Mouse (Mus musculus) mouse trophoblast stem cell (cell line): Measurements from ENCODE around the gene Olfr70.

Experiments
- in situ Hi-C, 2 experiments: fragments of 300-500 bp; cut with MseI, MboI; formaldehyde crosslinking; loops; 2 replicates in 1 of 2; 3 replicates in 1 of 2; pipeline ENCODE4 v1.15.1; 2025

The Olfr70 gene

DNA sequence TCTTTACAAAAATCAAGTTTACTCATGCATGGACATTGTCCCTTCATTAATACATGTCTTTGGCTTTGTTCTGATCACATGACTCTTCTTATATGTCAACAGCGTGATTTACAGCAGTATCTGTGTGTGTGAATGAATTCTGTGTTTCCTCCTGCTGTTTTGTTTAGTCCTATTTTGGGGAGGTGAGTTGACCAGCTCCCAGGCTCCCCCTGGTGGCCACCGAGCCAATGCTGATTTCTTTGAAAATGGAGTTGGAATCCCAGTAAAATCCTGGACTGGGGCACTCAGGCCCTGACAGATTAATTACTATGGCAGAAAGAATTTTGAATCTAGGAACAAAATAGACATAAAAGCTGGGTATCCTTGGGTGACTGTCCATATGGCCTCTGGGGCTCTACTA lies 11.2 kb upstream of the Olfr70 start:
- in situ Hi-C loops = loop anchor here (5.0 to 10.0 kb wide), 2 partner anchors 40 to 87 kb away; no protein-coding TSS in a partner anchor

DNA sequence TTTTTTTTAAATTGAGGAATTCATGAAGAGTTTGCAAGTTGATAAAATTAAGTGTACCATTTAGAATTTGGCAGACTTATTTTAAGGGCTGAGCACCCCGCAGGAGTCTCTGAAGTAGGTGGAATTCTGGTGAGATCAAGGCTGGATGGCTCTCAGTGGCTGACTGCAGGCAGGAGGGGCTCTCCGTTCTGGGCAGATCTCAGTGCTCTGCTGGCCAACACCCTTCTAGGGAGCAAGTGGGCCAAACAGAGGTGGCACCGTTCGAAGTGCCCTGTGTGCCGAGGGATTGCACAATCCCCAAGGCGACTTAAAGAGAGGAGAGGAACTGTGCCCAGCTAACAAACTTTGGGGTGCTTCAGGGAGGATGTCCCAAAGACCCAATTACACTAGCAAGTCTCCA lies 9.3 kb upstream of the Olfr70 start, which contains the start of gene Olfr71:
Olfr71 (minus strand) TSS at position 387 of the 400 bp plus-strand sequence.
- in situ Hi-C loops = loop anchor here (5.0 to 10.0 kb wide), 2 partner anchors 38 to 85 kb away; no protein-coding TSS in a partner anchor

DNA sequence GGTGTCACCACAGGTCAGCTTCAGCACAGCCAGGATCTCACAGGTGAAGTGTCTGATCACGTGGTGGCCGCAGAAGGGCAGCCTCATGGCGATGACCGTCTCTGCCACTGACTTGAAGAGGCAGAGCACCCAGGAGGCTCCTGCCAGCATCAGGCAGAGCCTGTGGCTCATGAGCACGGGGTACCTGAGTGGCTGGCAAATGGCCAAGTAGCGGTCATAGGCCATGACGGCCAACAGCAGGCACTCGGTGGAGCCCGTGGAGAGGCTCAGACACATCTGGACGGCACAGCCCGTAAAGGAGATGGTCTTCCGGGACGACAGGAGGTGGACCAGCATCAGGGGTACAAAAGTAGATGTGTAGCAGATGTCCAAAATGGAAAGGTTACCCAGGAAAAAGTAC lies 5.4 kb upstream of the Olfr70 start:
- in situ Hi-C loops = no loop called here

DNA sequence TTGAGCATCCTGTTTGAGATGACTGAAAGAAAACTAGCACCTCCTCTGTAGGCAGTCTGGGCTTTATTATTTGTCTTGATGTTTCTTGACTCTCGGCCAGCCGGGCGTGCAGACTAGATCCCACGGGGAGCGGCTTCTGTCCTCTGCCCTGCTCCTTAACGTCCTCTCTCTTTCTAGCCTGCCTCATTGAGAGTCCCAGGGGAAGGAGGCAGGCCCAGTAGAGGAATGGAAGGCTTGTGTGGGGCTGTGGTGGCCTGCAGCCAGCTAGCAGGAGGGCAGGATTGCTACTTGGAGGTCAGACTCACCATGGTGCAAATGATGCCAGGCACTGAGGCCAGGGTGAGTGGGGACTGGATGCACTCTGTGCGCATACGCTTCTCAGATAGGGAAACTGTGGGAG lies 3.2 kb upstream of the Olfr70 start:
- in situ Hi-C loops = no loop called here

DNA sequence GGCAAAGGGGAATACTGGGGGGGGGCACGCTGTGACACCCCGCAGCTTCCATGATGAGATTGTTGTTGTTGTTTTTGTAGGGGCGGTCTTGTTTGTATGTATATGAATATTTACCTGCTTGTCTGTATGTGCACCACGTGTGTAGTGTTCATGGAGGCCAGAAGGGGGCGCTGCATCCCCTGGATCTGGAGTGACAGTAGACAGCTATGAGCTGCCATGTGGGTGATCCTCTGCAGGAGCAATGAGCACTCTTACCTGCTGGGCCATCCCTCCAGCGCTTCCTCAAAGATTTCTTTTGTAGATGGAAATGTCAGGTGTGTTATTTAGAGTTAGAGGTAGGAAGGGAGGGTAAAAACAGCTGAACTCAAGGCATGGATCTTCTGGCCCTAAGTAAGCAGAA lies 2.8 kb upstream of the Olfr70 start:
- in situ Hi-C loops = no loop called here

DNA sequence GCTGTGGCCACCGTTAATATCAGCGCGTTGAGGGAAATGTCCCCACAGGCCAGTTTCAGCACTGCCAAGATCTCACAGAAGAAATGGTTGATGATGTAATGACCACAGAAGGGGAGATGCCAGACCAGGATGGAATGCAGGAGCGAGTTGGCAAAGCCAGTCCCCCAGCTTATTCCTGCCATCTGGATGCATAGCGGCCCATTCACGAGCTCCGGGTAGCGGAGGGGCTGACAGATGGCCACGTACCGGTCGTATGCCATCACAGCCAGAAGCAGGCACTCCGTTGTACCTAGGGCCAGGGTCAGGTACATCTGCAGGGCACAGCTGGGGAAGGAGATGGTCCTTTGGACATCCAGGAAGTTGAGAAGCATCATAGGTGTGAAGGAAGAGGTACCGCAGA lies 4.0 kb downstream of the Olfr70 start:
- in situ Hi-C loops = no loop called here

DNA sequence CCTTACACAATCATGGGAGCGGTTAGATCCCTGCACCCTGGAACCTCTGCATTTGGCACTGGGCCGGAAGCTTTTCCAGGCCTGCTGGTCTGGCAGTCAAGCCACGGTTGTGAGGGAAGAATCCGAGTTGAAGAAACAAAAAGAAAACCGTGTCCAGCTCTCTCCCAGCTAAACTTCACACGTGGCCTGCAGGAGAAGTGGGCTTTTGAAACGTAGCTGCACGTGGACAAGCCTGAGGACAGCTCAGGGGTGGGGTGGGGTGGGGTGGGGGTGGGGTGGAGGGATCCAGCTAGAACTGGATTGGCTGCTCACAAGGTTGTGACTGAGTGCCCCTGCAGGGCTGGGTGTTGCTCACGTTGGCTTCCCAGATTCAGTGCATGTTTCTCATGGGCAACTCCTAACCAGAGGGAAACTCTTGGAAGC lies 5.3 kb downstream of the Olfr70 start:
- in situ Hi-C loops = no loop called here

DNA sequence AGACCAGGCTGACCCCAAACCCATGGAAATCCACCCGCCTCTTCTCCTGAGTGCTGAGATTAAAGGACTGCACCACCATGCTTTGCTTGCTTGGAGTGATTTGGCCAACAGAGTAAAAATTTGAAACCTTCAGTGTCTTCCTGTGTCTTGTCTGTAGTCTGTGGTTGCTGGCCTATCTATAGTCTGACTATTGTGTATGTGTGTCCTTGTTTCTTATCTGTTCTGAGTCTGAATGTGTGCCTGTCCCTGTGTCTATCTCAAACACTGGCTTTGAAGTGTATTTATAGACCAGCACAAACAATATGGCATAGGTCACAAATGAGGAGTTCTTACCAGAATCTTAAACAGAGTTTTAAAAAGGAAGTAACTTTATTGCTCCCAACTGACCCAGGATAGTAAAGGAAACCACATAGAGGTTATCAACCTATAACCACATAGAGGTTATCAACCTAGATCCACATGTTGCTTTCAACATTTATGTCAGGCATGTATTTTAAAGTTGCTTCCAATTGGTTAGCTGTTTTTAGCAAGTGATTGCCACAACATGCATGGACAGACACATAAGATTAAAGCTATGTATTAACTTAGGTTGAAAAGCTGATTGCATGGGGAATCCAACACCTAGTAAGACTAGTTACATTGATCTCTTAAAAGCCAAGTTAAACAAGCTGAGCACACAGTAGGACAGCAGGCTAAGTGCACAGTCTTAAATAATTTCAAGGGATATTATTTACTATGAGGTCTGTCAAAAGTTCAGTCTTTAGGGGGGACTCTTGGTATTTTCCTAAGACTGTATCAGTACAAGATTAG lies 6.0 kb downstream of the Olfr70 start:
- in situ Hi-C loops = no loop called here

DNA sequence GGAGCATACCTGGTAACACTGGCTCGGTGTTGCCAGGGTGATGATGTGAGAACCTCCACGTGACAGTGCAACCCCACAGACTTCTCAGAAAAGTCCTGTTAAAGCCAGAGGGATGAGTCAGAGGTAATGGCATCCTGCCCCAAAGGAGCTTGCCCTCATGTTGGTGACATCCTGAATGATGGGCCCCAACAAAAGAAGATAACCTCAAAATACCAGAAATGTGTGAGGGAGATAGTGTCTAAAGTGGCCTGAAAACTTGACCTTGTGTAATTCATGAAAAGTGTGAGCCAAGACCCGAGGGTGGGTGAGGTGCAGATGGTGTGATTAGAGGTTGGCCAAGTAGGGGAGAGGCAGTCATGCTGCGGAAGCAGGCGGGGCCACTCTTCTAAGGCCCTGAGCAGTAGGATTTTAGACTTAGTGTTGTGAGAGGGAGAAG lies 6.8 kb downstream of the Olfr70 start:
- in situ Hi-C loops = no loop called here

DNA sequence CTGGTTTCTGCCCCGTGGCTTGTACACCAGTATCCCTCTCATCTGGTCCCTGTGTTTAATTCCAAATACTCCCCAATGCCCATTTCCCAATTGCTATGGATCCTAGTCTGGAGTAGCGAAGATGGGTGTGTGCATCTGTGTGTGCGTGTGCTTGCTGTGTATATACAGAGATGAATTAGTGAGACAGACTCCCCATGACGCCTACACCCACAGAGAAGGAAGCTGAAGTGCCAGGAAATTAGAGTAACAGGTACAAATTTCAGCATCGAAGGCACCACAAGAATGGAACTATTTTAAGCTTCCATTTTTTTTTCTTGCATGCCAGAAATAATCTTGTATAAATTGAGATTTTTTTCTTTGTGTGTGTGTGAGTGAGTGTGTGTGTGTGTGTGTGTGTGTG lies 9.6 kb downstream of the Olfr70 start:
- in situ Hi-C loops = no loop called here

DNA sequence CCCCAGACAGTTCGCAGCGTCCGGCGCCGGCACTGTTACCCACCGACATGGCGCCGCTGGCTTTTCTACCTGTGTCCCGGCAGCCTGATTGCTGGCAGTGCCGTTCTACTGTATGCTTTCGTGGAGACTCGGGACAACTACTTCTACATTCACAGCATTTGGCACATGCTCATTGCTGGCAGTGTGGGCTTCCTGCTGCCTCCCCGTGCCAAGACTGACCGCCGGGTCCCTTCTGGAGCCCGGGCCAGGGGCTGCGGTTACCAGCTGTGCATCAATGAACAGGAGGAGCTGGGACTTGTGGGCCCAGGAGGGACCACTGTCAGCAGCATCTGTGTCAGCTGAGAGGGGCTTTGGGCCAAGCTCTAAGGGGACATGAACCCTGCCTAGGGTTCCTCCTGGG lies 10.6 kb downstream of the Olfr70 start:
- in situ Hi-C loops = no loop called here

DNA sequence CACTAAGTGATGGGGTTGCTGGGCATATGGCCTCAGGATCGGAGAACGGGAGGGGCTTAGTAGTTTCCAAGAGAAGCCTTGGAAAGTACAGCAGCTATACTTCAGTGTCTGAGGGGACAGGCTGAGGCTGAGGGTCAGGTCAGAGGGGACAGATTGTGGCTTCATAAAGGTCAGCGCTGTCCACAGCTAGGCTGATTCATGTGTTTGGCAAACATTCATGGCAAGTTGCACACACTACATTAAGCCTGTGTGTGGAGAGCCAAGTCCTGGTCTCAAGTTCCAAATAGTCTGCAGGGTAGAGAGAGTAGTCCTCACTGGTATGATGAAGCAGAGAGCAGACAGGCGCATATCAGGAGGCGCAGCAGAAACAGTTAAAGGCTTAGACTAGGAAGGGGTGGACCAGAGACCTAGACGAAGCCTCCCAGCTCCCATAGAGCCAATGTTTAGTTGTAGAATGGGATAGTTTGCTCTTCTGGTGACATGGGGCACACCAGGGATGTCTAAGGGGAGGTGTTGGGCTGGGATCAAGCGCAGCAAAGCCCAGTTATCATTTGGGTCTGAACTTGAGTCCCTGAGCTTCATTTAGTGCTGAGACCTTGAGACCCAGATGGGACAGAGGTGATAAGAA lies 21.1 kb downstream of the Olfr70 start:
- in situ Hi-C loops = no loop called here

DNA sequence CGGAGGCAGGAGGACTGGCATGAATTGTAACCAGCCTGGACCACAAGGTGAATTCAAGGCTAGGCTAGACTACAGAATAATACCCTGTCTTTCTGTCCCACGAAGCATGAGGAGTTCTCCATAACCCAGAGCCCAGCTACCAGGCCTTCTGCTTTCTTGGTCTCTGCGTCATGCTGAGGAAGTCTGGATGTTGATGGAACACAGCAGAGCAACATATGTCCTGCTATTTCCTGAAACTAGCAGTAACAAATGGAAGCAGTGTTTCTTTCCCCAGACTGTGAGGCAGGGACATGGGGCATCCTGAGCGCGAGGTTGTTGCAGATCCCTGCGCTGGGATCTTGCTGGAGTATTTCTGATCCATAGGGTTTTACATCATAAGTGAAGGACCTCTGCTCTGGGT lies 22.1 kb downstream of the Olfr70 start:
- in situ Hi-C loops = no loop called here

DNA sequence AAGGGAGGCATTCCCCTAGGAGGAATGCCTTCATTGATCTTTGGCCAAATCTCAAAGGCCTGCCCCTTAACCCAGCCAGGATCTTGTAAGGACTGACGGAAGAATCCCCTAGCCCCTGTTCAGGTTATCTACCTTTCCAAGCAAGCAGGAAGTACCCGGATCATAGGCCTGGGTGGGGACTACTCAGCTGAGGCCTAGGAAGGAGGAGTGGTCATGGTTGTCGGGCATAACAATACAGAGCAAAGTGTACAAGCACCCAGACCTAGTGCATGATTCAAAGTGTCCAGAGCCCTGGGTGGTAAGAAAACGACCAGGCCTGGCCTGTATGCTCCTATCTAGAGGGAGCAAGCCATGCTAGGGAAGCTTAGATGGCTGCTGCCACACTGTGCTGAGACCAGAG lies 25.0 kb downstream of the Olfr70 start:
- in situ Hi-C loops = no loop called here

DNA sequence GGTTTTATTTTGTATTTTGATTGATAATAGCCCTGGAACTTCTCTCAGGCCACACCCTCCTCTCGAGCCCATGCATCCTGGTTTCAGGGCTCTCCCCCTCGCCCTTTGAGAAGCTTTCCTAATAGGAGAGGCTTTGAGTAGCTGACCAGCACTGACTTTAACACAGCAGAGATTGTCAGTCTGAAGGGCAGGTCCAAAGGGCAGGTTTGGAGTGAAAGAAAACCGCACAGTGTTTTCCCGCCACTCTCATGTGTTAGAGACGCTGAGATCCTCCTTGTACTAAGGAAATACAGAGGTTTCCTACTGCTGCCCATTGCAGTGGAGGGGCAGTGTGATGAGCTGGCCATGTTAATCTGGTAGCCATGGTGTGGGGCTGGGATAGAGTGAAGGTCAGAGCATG lies 25.6 kb downstream of the Olfr70 start:
- in situ Hi-C loops = loop anchor here (5.0 kb wide), 1 partner anchor 37 kb away; the partner anchor contains the start of gene Olfr71 (in 2 of the 2)

DNA sequence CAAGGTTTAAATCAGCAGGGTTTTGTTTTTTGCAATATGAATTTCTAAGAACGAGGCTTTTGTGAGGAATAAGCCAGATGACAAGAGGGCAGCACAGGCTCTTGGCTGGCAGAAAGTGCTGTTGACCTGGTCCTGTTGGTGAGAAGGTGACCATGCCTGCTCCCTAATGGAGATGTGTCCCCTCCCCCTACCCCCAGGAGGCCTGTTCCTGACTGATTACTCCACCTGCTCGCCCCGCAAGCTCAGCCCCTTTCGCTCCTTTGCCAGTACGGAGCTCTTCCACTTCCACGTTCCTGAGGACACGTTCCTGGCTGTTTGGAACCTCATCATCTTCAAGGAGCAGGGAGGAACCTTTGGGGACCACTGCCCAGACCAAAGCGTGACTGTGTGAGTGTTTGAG lies 26.9 kb downstream of the Olfr70 start:
- in situ Hi-C loops = loop anchor here (5.0 kb wide), 1 partner anchor 39 kb away; the partner anchor contains the start of gene Olfr71 (in 2 of the 2)

DNA sequence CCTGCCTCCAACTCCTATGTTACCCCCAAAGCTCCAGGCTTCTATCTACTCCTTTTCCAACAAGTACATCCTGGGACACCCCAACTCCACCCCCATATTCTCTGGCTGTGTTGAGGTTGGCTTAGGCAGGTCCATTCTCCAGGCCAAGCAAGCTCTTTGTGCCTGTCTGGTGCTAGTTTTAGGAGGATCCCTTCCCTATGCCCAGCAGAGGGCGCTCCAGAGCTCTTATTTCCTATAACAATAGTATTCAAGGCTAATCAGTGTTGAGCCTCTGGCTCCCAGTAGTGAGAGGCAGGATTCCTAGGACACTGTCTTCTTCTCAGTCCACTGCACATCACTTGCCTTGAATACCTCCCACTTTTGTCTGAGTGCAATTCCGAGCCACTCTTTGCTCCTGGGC lies 28.5 kb downstream of the Olfr70 start:
- in situ Hi-C loops = loop anchor here (5.0 kb wide), 1 partner anchor 40 kb away; the partner anchor contains the start of gene Olfr71 (in 2 of the 2)

DNA sequence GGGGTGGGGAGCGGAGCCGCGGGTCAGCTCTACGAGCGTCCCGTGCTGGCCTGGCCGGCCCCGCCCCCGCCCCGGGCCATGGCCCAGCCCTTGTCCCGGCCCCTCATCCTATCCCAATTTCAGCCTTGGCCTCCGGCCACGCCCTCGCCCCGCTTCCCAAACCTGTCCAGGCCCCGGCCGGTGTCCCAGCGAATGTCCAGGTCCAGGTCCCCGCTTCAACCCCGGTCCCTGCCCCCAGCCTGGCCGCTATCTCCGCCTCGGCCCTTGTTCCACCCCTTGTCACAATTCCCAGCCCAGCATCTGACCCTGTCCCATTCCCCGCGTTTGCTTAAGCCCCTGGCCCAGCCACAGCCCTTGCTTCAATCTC lies 31.2 kb downstream of the Olfr70 start:
- in situ Hi-C loops = no loop called here

DNA sequence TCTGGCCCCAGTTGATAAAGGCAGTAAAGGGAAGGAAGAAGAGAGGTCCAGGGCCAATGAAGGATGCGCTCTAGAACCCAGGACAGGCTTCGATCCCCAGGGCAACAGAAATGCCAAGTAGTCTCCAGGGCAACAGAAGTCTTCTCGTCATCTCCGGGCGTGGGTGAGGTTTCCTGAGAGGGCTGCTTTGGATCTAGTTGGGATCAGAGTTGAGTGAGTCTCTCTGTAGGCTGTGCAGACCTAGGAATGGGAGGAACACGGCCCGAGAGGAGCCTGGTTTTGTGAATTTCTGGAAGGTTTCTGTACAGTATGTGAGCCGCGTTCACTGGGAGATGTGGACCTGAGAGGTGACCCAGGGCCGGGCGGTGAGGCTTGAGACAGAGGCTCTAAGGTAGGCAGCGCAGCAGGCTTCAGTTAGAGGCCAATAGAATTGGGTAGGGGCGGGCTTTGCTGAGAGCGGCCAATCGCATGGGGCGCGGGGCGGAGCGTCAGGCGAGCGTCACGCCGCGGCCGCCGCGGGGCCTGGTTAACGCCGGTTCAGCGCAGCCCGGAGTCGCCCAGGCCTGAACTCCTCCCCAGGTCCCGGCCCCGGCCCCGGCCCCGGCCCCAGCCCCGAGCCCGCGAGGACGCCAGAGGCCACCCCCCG lies 31.7 kb downstream of the Olfr70 start, which contains the start of the genes Tmem8b and Fam221b:
Tmem8b (plus strand) TSS at position 190 of the 646 bp plus-strand sequence.
Fam221b (minus strand) TSS at position 364 of the 646 bp plus-strand sequence.
- in situ Hi-C loops = no loop called here

DNA sequence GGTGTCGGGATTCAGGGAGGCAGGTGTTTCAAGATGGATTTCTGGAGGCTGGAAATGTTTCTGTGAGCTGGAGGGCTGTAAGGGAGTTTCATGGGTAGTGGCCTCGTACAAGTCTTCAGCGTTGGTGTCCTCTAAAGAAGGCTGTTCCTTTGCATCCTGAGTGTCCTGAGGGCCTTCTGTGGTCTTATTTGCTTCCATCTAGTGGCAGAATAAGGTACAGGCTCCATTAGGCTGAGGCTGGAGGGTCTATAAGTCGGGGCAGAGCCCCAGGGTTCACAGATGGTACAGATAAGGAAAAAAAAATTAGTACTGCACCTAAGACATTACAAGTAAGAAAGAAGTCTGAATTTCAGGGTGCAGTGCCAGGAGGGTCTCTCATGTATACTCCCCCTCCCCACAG lies 34.2 kb downstream of the Olfr70 start:
- in situ Hi-C loops = no loop called here

DNA sequence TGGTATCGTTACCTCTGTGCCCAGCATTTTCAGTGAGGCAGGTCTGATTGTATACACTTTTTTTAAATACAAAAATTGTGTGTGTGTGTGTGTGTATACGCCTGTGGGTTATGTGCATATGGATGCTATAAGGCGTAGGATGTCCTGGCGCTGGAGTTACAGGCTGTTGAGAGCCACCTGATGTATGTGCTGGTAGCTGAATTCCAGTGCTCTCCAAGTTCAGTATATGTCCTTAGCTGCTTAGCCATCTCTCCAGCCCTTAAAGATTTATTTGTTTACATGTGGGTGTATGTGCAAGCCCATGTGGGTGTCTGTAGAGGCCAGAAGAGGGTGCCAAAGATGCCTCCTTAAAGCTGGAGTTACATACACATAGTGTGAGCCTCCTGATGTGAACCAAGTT lies 43.5 kb downstream of the Olfr70 start:
- in situ Hi-C loops = no loop called here
